Mouse (Mus musculus) adrenal gland, adult 8-10 months (tissue): ENCODE results near the gene Gm42906. TPM values are rescaled to one million over a fixed set of nuclear protein-coding genes. Genes with fewer than 3 reads are reported as not detected.

Experiments
- DNase-seq: peaks from one replicate; pipeline ENCODE4 v3.0.0; 2022
- total RNA-seq, 4 experiments: library from RNA; stranded (reverse); gene quantifications; 2 replicates each; pipeline ENCODE4 v1.2.4; 2022

Gene Gm42906
- total RNA-seq, 4 experiments from 2014 or later: 1.6 to 4.3 (median 4.3) TPM; not detected in 1

- DNase-seq: no peak
These were observed 368.6 kb downstream of the Gm42906 start for GRCm38 (mm10) chr5:151059352-151059751.

- no peak for DNase-seq
These were observed 370.2 kb downstream of the Gm42906 start for GRCm38 (mm10) chr5:151057716-151058115.

GRCm38 (mm10) chr5:151056920-151057294 is 371.1 kb downstream of the Gm42906 start:
- DNase-seq: no peak

- DNase-seq: no peak
These were observed 371.6 kb downstream of the Gm42906 start for GRCm38 (mm10) chr5:151056255-151056919.

- no peak for DNase-seq
These were observed 372.4 kb downstream of the Gm42906 start for GRCm38 (mm10) chr5:151055426-151056090.

- no peak for DNase-seq
These were observed 373.2 kb downstream of the Gm42906 start for GRCm38 (mm10) chr5:151054743-151055114.

- no peak for DNase-seq
These were observed 373.7 kb downstream of the Gm42906 start for GRCm38 (mm10) chr5:151054100-151054742.

- no peak for DNase-seq
These were observed 374.8 kb downstream of the Gm42906 start for GRCm38 (mm10) chr5:151053190-151053589.

GRCm38 (mm10) chr5:151052331-151052730 is 375.6 kb downstream of the Gm42906 start:
- DNase-seq: no peak

- DNase-seq: no peak
These were observed 380.5 kb downstream of the Gm42906 start for GRCm38 (mm10) chr5:151047488-151047887.

GRCm38 (mm10) chr5:151046917-151047316 is 381.0 kb downstream of the Gm42906 start:
- no peak for DNase-seq

GRCm38 (mm10) chr5:151046131-151046530 is 381.8 kb downstream of the Gm42906 start:
- DNase-seq: no peak

GRCm38 (mm10) chr5:151042911-151043310 is 385.1 kb downstream of the Gm42906 start:
- DNase-seq: no peak

- DNase-seq: no peak
These were observed 390.1 kb downstream of the Gm42906 start for GRCm38 (mm10) chr5:151037871-151038270.

GRCm38 (mm10) chr5:151034715-151035512 is 393.0 kb downstream of the Gm42906 start:
- no peak for DNase-seq

- no peak for DNase-seq
These were observed 399.1 kb downstream of the Gm42906 start for GRCm38 (mm10) chr5:151028906-151029305.

- no peak for DNase-seq
These were observed 400.8 kb downstream of the Gm42906 start for GRCm38 (mm10) chr5:151027171-151027570.

GRCm38 (mm10) chr5:151026069-151026468 is 401.9 kb downstream of the Gm42906 start:
- DNase-seq: no peak

- no peak for DNase-seq
These were observed 403.5 kb downstream of the Gm42906 start for GRCm38 (mm10) chr5:151024483-151024882.

- no peak for DNase-seq
These were observed 404.5 kb downstream of the Gm42906 start for GRCm38 (mm10) chr5:151023461-151023860.

- no peak for DNase-seq
These were observed 405.0 kb downstream of the Gm42906 start for GRCm38 (mm10) chr5:151022939-151023338.

GRCm38 (mm10) chr5:151022026-151022425 is 405.9 kb downstream of the Gm42906 start:
- DNase-seq: no peak

- no peak for DNase-seq
These were observed 407.1 kb downstream of the Gm42906 start for GRCm38 (mm10) chr5:151020831-151021230.
